Mouse (Mus musculus): Measurements from ENCODE around the gene Ly6g5b.
"Not testable (repeated sequence)": the region's sequence is repeated elsewhere in the genome, so short reads cannot be mapped to it uniquely, and the experiment has no call there.

Ly6g5b gene

GRCm38 (mm10) chr17:35140490-35140996 is 25.3 kb upstream of the Ly6g5b start:
- in situ Hi-C loops (cut with MboI; ENCODE audit: low sequenced_read_pairs) = no loop called here

- in situ Hi-C loops (cut with MboI; ENCODE audit: low sequenced_read_pairs) = no loop called here
Observed at GRCm38 (mm10) chr17:35139269-35139668, 24.0 kb upstream of the Ly6g5b start.

- in situ Hi-C loops (cut with MboI; ENCODE audit: low sequenced_read_pairs) = no loop called here
Observed at GRCm38 (mm10) chr17:35135591-35136320, 20.5 kb upstream of the Ly6g5b start.

DNA sequence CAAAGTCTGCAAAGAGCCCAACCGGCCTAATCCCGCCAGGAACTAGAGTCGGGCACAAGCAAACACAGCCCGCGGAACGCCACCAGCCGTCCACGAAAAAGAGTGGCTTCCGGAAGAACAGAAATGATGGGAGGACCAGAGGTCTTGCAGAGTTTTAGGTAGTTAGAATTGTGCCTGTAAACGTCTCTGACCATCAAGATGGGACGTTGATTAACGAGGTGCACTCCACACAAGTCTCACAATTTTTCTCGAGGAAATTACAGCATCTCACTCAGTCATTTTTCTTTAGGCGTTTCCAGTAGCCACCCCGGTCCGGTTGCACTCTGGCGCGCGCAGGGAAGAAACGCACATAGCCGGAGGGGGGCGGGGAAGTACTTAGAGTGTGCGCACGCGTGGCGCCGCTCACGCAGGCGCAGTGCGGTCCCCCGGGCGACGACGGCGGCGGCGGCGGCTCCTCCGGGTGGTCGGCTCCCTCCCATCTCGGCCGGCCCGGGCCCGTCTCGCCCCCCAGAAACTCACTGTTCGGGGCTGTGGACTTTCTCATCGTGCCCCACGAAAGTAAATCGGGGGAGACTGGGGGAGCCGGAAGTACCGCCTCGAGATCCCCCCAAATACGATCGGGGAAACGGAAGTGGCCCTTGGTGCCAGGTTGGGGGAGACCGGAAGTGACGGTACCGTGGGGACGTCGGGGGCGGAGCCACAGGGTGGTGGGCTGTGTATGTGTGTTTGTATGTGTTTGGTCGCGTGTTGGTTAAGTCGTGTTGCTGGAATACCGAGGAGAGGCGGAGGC is 19.8 kb upstream of the Ly6g5b start, which contains the start of gene Bag6:
TSS of gene Bag6 (plus strand) at position 378 of the 790 bp plus-strand sequence.
- in situ Hi-C loops (cut with MboI; ENCODE audit: low sequenced_read_pairs) = no loop called here

DNA sequence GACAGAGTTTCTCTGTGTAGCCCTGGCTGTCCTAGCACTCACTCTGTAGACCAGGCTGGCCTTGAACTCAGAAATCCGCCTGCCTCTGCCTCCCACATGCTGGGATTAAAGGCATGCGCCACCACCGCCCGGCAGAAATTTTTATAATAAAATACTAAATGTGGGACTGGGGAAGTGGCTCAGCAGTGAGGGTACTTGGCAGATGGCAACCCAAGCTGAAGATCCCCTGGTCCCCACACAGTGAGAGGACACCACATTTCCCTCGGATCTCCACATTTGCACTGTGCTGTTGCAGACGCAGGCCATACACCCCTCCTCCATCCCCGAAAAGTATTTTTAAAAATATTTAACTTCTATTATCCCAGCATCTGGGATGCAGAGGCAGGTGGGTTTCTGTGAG is 18.3 kb upstream of the Ly6g5b start:
- in situ Hi-C loops (cut with MboI; ENCODE audit: low sequenced_read_pairs) = no loop called here

DNA sequence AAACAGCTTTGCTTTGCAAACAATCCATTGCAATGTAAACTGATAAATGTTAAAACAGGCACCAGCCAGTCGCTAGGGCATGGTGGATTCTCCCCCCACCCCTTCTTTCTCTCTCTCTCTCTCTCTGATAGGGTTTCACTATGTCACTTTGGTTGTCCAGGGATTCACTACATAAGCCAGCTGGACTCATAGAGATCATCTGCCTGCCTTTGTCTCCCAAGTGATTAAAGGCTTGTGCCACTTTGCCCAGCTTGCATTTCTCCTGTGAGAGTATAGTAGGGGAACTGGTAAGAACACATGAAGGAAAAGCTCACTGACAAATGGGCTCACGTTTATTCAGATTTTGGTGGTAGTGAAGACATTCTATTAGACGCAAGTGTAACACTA is 16.9 kb upstream of the Ly6g5b start:
- in situ Hi-C loops (cut with MboI; ENCODE audit: low sequenced_read_pairs) = no loop called here

GRCm38 (mm10) chr17:35131500-35132173 is 16.4 kb upstream of the Ly6g5b start, which contains the start of gene Apom:
TSS of gene Apom (minus strand) at chr17:35132050.
- in situ Hi-C loops (cut with MboI; ENCODE audit: low sequenced_read_pairs) = no loop called here

DNA sequence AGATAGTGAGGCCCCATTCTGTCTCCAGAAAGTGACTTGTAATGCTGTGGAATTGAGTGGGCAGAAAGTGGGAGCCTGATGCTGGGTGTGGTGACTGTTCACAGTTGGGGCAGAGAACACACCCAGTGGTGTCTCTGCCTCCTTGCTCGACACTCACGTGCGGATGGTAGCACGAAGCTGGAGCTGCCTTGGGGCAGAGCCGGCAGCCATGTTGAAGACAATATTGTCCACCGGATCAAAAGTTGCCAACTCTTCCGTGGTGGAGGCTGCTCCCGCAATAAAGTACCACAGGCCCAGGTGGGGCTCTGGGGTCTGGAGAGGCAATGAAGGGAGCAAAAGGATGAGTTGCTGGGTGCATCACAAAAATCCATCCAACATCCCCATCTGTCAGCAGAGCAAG is 15.8 kb upstream of the Ly6g5b start:
- in situ Hi-C loops (cut with MboI; ENCODE audit: low sequenced_read_pairs) = no loop called here

DNA sequence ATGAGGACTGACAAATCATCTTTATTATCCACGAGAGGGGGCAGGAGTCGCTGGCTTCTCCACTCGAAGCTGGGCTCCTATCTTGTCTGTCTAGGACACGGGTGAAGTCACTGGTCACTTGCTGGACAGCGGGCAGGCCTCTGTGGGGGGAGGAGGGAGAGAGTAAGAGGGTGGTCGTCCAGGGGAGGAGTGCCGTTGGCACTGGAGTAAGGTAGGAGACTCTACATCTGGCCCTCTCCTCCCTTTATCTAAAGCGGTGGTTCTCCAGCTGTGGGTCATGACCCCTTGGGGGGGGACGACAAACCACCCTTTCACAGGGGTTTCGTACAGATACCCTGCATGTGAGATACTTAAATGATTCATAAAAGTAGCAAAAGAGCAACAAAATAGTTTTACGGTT is 13.8 kb upstream of the Ly6g5b start:
- in situ Hi-C loops (cut with MboI; ENCODE audit: low sequenced_read_pairs) = no loop called here

- in situ Hi-C loops (cut with MboI; ENCODE audit: low sequenced_read_pairs) = no loop called here
Observed at GRCm38 (mm10) chr17:35127017-35127416, 11.8 kb upstream of the Ly6g5b start.

- in situ Hi-C loops (cut with MboI; ENCODE audit: low sequenced_read_pairs) = no loop called here
Observed at GRCm38 (mm10) chr17:35126206-35126611, 11.0 kb upstream of the Ly6g5b start, which contains the start of gene D17H6S53E. TSS of gene D17H6S53E (plus strand) at chr17:35126373.

DNA sequence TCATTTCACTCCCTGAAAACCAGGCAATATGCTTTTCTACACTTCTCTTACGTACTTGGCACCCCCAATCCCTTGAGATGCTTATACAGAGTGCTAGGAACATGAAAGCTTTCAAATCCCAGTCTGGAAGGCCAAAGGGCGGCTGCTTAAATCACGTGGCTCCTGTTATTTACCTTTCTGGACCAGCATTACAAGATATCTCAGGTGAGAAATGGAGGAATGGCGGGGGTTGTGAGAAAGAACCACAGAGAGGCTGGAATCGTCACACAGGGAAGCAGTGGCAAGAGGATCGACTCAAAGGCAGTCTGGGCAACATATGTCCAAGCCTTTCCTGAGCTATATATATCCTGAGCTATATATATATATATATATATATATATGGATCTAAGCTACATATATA is 10.3 kb upstream of the Ly6g5b start:
- in situ Hi-C loops (cut with MboI; ENCODE audit: low sequenced_read_pairs) = no loop called here

DNA sequence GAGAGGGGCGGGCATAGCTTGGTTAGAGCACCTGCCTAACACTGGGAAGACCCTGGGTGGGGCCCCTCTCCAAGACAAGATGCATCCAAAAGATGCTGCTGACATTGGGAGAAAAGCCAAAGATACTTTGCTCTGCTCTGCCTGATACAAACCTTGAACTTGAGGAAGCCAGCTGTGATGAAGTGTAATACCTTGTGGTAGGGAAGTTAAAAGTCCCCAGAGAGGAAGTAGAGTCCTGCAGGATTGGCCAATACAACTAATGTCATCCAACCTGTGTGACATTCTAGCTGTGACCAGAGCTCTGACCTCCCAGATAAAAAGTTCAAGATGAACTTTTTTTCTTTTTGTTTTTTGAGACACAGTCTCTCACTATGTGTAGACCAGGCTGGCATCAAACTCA is 9.9 kb upstream of the Ly6g5b start:
- in situ Hi-C loops (cut with MboI; ENCODE audit: low sequenced_read_pairs) = no loop called here

DNA sequence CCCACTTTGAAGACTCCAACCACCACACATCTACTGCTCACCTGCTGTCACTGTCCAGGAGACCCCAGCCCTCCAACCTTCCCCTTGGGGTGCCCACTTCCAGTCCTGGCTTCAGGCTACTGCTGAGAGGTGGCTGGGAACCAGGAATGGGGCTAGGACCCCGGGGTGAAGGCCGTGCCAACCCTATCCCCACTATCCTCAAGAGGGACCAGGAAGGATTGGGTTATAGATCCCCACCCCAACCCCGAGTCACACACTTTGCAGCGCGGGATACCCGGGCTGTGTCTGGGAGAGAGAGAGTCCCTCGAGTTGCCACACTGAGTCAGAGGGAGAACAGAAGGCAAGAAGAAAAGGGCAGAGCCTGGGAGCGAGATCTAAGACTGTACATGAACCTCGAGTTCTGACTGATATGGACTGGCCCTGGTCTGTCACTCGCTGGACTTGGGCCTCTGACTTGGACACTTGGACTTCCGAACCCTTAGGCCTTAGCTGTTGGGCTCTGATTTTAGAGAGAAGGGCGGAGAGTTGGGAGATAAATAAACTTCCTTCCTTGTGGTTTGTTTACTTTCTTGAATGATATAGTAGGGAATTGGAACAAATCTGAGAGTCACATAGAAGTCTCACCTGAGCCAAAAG is 9.2 kb upstream of the Ly6g5b start:
- in situ Hi-C loops (cut with MboI; ENCODE audit: low sequenced_read_pairs) = not testable (repeated sequence)

- in situ Hi-C loops (cut with MboI; ENCODE audit: low sequenced_read_pairs) = not testable (repeated sequence)
Observed at GRCm38 (mm10) chr17:35123287-35123686, 8.1 kb upstream of the Ly6g5b start.

DNA sequence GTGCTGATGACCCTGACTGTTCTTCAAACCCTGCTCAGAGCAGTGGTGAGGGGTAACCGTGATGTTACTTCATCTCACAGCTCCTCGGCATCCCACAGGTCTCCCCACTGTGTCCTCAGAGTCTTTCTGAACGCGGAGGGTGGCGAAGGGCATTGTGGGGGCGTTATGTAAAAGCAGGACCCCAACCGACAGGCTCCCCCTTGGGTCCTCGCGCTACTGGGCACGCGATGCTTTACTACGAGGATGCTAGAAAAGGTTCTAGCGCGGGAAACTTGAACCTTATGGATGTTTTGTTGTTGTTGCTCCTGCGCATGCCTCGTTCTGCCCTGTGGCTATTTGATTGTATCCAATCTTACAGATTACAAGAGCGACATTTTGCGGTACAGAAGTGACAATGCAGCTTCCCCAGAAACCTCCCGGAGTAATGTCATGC is 6.7 kb upstream of the Ly6g5b start, which contains the start of gene Csnk2b:
TSS of gene Csnk2b (minus strand) at position 183 of the 433 bp plus-strand sequence.
- in situ Hi-C loops (cut with MboI; ENCODE audit: low sequenced_read_pairs) = no loop called here

DNA sequence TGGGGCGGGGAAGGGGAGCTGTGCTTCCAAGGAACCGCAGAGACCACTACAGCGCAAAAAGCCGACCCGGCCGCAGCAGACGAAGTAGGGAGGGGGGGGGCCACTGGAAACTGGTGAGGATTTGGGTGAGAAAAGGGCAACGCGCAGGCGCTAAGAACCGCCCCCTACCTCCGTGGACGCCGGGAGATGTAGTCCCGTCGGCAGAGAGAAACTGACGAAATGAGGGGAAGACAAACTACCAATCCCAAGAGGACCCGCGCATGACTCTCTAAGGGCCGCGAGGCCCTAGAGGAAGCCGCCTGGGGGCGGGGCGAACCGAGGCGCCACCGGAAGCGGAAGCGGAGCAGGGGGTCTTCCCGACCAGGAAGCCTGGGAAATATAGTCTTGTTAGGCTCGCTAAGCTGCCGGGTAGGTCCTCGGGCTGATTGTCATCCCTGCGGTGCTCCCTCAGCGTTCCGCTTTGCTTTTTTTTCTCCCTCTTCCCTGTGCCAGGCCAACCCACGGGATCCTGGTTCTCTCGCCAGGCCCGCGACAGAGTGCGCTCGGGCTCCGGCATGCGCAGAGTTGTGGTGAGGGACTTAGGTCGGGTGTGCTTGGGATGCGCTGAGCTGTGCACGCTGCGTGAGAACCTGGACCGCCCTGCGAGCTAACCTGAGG is 6.0 kb upstream of the Ly6g5b start, which contains the start of gene Gpank1:
TSS of gene Gpank1 (plus strand) at position 313 of the 657 bp plus-strand sequence.
- in situ Hi-C loops (cut with MboI; ENCODE audit: low sequenced_read_pairs) = no loop called here

GRCm38 (mm10) chr17:35120745-35121142 is 5.5 kb upstream of the Ly6g5b start:
- in situ Hi-C loops (cut with MboI; ENCODE audit: low sequenced_read_pairs) = no loop called here

GRCm38 (mm10) chr17:35111774-35112173 is 3.5 kb downstream of the Ly6g5b start:
- in situ Hi-C loops (cut with MboI; ENCODE audit: low sequenced_read_pairs) = no loop called here

DNA sequence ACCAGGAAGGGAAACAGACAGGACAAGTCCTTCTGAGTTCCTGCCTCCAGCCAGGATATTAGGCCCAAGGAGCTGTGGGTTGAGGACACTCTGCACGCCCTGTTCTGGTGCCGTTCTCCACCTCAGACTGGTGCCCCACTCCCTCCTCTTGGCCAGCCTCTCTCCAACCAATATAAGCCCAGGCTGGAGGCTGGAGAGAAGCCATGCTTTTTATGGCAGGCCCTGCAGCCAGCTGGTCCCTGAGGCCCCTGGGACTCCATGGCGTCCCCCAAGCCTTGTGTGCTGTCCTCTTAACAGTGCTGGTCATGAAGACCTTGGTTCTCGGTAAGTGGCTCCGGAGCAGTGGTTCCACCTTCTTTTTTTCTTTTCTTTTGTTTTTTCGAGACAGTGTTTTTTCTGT is 7.1 kb downstream of the Ly6g5b start, which contains the start of gene Ly6g5c:
TSS of gene Ly6g5c (plus strand) at position 183 of the 400 bp plus-strand sequence.
- in situ Hi-C loops (cut with MboI; ENCODE audit: low sequenced_read_pairs) = no loop called here

Measured in CH12F3 (cell line).